Comparison of ENCODE assay signal across 10 mouse cellular contexts in genomic region chr12:80046625-80047303, GRCm38 (mm10).
DNase-seq lines count a peak whose midpoint lies in the region; ATAC-seq lines count a peak whose summit lies in the region.
"Had no signal": no experiment of that assay in that cellular context is flagged by ENCODE, and none has a peak within 500 bp of the region (broad histone marks: within the 10 kb centered on the region; RNA-seq: fewer than 3 reads in every experiment).

No protein-coding gene starts in this region.

- H3K4me1 ChIP-seq in limb, embryonic 15.5 days = no peaks in the 10 kb centered on the region
- H3K4me1 ChIP-seq in limb, embryonic 10.5 days = peaks cover 6% of the 10 kb centered on the region; the same call in 1 of the 2 replicates
- 0 out of 2 replicates have a peak, but pooled peaks cover 2% of the 10 kb centered on the region for H3K4me1 ChIP-seq in embryonic facial prominence, embryonic 15.5 days
- peaks cover 9% of the 10 kb centered on the region for H3K4me1 ChIP-seq in intestine, embryonic 16.5 days (ENCODE audit: control insufficient read depth, insufficient read depth, low read length)
- no peaks in the 10 kb centered on the region for H3K4me1 ChIP-seq in midbrain, embryonic 15.5 days
- H3K4me1 ChIP-seq: hindbrain, embryonic 15.5 days had no signal

- 0 out of 2 replicates have a peak overlapping the region, but pooled peaks have one; percentile 8 for H3K27ac ChIP-seq in limb, embryonic 15.5 days
- H3K27ac ChIP-seq in limb, embryonic 10.5 days = no peak overlapping the region
- H3K27ac ChIP-seq in embryonic facial prominence, embryonic 15.5 days (replicated peaks) = peak overlapping the region; percentile 13; the same call in 1 of the 2 replicates
- peak overlapping the region; percentile 62 for H3K27ac ChIP-seq in intestine, embryonic 16.5 days (ENCODE audit: low read length)
- no peak overlapping the region for H3K27ac ChIP-seq in midbrain, embryonic 15.5 days
- H3K27ac ChIP-seq: hindbrain, embryonic 15.5 days; liver, embryonic 13.5 days had no signal

- H3K9ac ChIP-seq in limb, embryonic 15.5 days = no peak overlapping the region
- no peak overlapping the region for H3K9ac ChIP-seq in embryonic facial prominence, embryonic 15.5 days
- no peak overlapping the region for H3K9ac ChIP-seq in intestine, embryonic 16.5 days (ENCODE audit: low read depth, low read length)
- no peak overlapping the region for H3K9ac ChIP-seq in midbrain, embryonic 15.5 days
- H3K9ac ChIP-seq: hindbrain, embryonic 15.5 days; liver, embryonic 13.5 days had no signal

- no peak overlapping the region for H3K4me3 ChIP-seq in limb, embryonic 15.5 days
- no peak overlapping the region for H3K4me3 ChIP-seq in limb, embryonic 10.5 days
- no peak overlapping the region for H3K4me3 ChIP-seq in embryonic facial prominence, embryonic 15.5 days (replicated peaks)
- H3K4me3 ChIP-seq in intestine, embryonic 16.5 days (ENCODE audit: low read length) = no peak overlapping the region
- no peak overlapping the region for H3K4me3 ChIP-seq in midbrain, embryonic 15.5 days
- H3K4me3 ChIP-seq: hindbrain, embryonic 15.5 days; liver, embryonic 13.5 days had no signal

- 77% methylated on average over 6 of the region's 6 CpGs for WGBS in limb, embryonic 15.5 days
- 94% methylated on average over 6 of the region's 6 CpGs for WGBS in limb, embryonic 10.5 days
- WGBS in embryonic facial prominence, embryonic 15.5 days = 71% methylated on average over 6 of the region's 6 CpGs
- 58% methylated on average over 6 of the region's 6 CpGs for WGBS in intestine, embryonic 16.5 days
- 69% methylated on average over 6 of the region's 6 CpGs for WGBS in midbrain, embryonic 15.5 days

- H3K27me3 ChIP-seq in limb, embryonic 15.5 days = no peaks in the 10 kb centered on the region
- H3K27me3 ChIP-seq in limb, embryonic 10.5 days (ENCODE audit: low read depth, poor library complexity, severe bottlenecking) = no peaks in the 10 kb centered on the region
- H3K27me3 ChIP-seq in embryonic facial prominence, embryonic 15.5 days = no peaks in the 10 kb centered on the region
- no peaks in the 10 kb centered on the region for H3K27me3 ChIP-seq in intestine, embryonic 16.5 days (replicated peaks; ENCODE audit: control insufficient read depth, insufficient read depth, low read length)
- no peaks in the 10 kb centered on the region for H3K27me3 ChIP-seq in midbrain, embryonic 15.5 days (replicated peaks)
- H3K27me3 ChIP-seq: hindbrain, embryonic 15.5 days; liver, embryonic 13.5 days had no signal

- no peaks in the 10 kb centered on the region for H3K9me3 ChIP-seq in limb, embryonic 15.5 days
- H3K9me3 ChIP-seq in limb, embryonic 10.5 days (replicated peaks) = no peaks in the 10 kb centered on the region
- no peaks in the 10 kb centered on the region for H3K9me3 ChIP-seq in embryonic facial prominence, embryonic 15.5 days (replicated peaks)
- H3K9me3 ChIP-seq in intestine, embryonic 16.5 days (ENCODE audit: control insufficient read depth, low read length) = no peaks in the 10 kb centered on the region
- H3K9me3 ChIP-seq in midbrain, embryonic 15.5 days = no peaks in the 10 kb centered on the region
- H3K9me3 ChIP-seq: hindbrain, embryonic 15.5 days; liver, embryonic 13.5 days had no signal

- no peak for ATAC-seq in limb, embryonic 15.5 days (ENCODE audit: insufficient number of reproducible peaks, low FRiP score, low TSS enrichment, low read depth)
- no peak for ATAC-seq in embryonic facial prominence, embryonic 15.5 days (ENCODE audit: insufficient number of reproducible peaks, low FRiP score, low TSS enrichment, low read depth)
- ATAC-seq in intestine, embryonic 16.5 days = peak; percentile 80
- ATAC-seq in midbrain, embryonic 15.5 days (replicated peaks) = no peak

- DNase-seq in limb, embryonic 10.5 days (ENCODE audit: low spot score) = no peak
- peak; percentile 53 for DNase-seq in skeletal muscle tissue, adult 2 months (ENCODE audit: low read depth, low spot score)
- no peak for DNase-seq in retina, embryonic 14.5 days (ENCODE audit: low spot score)
- DNase-seq in testis, postnatal 10 days (ENCODE audit: low spot score) = no peak
- DNase-seq: liver, embryonic 13.5 days had no signal

- no peak overlapping the region for H3K4me2 ChIP-seq in limb, embryonic 15.5 days
- no peak overlapping the region for H3K4me2 ChIP-seq in embryonic facial prominence, embryonic 15.5 days (replicated peaks)
- no peak overlapping the region for H3K4me2 ChIP-seq in intestine, embryonic 16.5 days (ENCODE audit: low read depth, low read length)
- H3K4me2 ChIP-seq in midbrain, embryonic 15.5 days = no peak overlapping the region
- H3K4me2 ChIP-seq: hindbrain, embryonic 15.5 days; liver, embryonic 13.5 days had no signal

- H3K36me3 ChIP-seq in limb, embryonic 15.5 days = no peaks in the 10 kb centered on the region
- H3K36me3 ChIP-seq in limb, embryonic 10.5 days = no peaks in the 10 kb centered on the region
- no peaks in the 10 kb centered on the region for H3K36me3 ChIP-seq in embryonic facial prominence, embryonic 15.5 days
- no peaks in the 10 kb centered on the region for H3K36me3 ChIP-seq in intestine, embryonic 16.5 days (ENCODE audit: control insufficient read depth, insufficient read depth, low read length)
- H3K36me3 ChIP-seq in midbrain, embryonic 15.5 days (replicated peaks) = no peaks in the 10 kb centered on the region
- H3K36me3 ChIP-seq: hindbrain, embryonic 15.5 days; liver, embryonic 13.5 days had no signal

Comparison
In these comparisons a context has a peak if more than half of its experiments do, and no peak if none do; other contexts are left out.
1. H3K27ac ChIP-seq: peak in limb, embryonic 15.5 days (single experiment), embryonic facial prominence, embryonic 15.5 days (single experiment) and intestine, embryonic 16.5 days (single experiment); none in limb, embryonic 10.5 days (single experiment) and midbrain, embryonic 15.5 days (single experiment).